Mouse (Mus musculus) midbrain, embryonic 13.5 days (tissue): ENCODE measurements at regions not wholly inside any gene's neighbourhood (a gene's known extent, or its start where the extent isn't known, plus 50 kb on each side); places are given as distances from the start of the nearest gene placed in this dataset.
A peak's percentile ranks its signal among the peaks of the same experiment; 100 is the strongest.

ENCODE experiments used
- ATAC-seq: fragments of 200-750 bp; cut with Nextera tagmentation; 2 replicates; pipeline ENCODE4 v1.8.0; 2017; ENCODE audit warnings: mild to moderate bottlenecking, moderate TSS enrichment, moderate library complexity
- H3K27ac ChIP-seq: fragments of 300-500 bp; sonication (generic); 2 replicates; pipeline ENCODE4 v1.5.1; 2015; ENCODE audit warnings: inconsistent platforms, mild to moderate bottlenecking, moderate library complexity
- H3K27me3 ChIP-seq: fragments of 300-500 bp; sonication (generic); 2 replicates; pipeline ENCODE4 v1.6.1; 2015; ENCODE audit warnings: mild to moderate bottlenecking, inconsistent platforms
- H3K36me3 ChIP-seq: fragments of 300-500 bp; sonication (generic); 2 replicates; pipeline ENCODE4 v1.6.1; 2015; ENCODE audit warnings: mild to moderate bottlenecking, inconsistent platforms
- H3K4me1 ChIP-seq: fragments of 300-500 bp; sonication (generic); replicated peaks from 2 replicates; pipeline ENCODE4 v1.6.1; 2015; ENCODE audit warnings: inconsistent platforms
- H3K4me2 ChIP-seq: fragments of 300-500 bp; sonication (generic); replicated peaks from 2 replicates; pipeline ENCODE4 v1.6.1; 2015; ENCODE audit warnings: moderate library complexity, mild to moderate bottlenecking, inconsistent platforms
- H3K4me3 ChIP-seq: fragments of 300-500 bp; sonication (generic); replicated peaks from 2 replicates; pipeline ENCODE4 v1.5.1; 2015; ENCODE audit warnings: mild to moderate bottlenecking, inconsistent platforms
- H3K9ac ChIP-seq: fragments of 300-500 bp; sonication (generic); replicated peaks from 2 replicates; pipeline ENCODE4 v1.6.1; 2015; ENCODE audit warnings: mild to moderate bottlenecking, inconsistent platforms
- H3K9me3 ChIP-seq: fragments of 300-500 bp; sonication (generic); 2 replicates; pipeline ENCODE4 v1.6.1; 2016; ENCODE audit warnings: mild to moderate bottlenecking, inconsistent platforms
- WGBS: fragments of 180-500 bp; shearing (Covaris S2); methylation state at CpG from one replicate; pipeline ENCODE4 v1.1.7; 2015; 5-methylcytosine and 5-hydroxymethylcytosine counted together

DNA sequence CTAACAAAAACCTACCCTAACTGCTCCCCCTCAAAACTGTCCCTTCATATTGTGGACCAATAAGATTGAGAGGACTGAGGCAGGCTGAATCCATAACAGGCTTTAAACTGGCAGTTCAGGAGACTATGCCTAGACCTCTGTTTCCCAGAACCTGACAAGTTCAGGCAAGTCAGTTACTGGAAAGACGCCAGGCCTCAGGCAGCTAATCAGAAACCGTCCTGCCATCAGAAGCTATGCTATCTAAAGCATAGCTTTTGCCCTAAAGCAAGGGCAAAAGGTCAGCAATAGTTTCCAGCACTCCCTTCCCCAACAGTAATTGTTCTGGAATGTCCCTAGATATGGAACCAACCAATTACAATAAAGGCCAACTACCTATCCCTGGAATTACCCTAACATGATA lies 273.0 kb downstream of the Bche start:
- 81% methylated on average over 2 of the region's 2 CpGs for WGBS
- Histone ChIP-seq H3K27me3 (no peaks in the 10 kb centered on the region), H3K4me3 (no peak overlapping the region), H3K9me3 (no peaks in the 10 kb centered on the region), H3K36me3 (no peaks in the 10 kb centered on the region), H3K4me1 (no peaks in the 10 kb centered on the region), H3K9ac (no peak overlapping the region), H3K27ac (no peak overlapping the region), H3K4me2 (no peak overlapping the region)
- ATAC-seq: no peak

DNA sequence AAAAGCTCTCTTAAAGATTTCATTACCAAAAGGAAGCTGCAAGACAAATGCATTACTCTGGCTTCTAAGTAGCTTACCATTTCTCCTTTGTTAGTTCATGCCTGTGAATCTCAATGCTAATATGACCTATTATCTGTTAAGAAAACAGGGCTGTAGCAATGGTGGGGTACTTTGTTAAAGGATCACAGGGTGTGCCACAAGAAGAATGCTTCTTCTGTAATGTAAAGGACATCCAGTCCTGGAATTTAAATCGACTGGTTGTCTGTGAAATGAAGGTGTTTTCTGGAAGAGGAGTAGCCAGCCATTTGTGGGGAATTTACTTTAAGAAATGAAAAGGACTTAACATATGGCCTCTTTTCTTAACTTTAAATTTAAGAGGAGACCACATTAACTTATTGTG lies 273.9 kb downstream of the Bche start:
- WGBS: 23% methylated on average over 1 of the region's 1 CpGs

GRCm38 (mm10) chr3:73409929-73410522 lies 298.2 kb downstream of the Bche start:
- no peaks in the 10 kb centered on the region for H3K9me3 ChIP-seq
- no peaks in the 10 kb centered on the region for H3K36me3 ChIP-seq
- no peak overlapping the region for H3K4me3 ChIP-seq
- ATAC-seq: 0 out of 2 replicates have a peak, but pooled peaks have one; percentile 34
- 63% methylated on average over 4 of the region's 4 CpGs for WGBS
- H3K9ac ChIP-seq: no peak overlapping the region
- no peak overlapping the region for H3K4me2 ChIP-seq
- no peaks in the 10 kb centered on the region for H3K4me1 ChIP-seq
- no peak overlapping the region for H3K27ac ChIP-seq
- H3K27me3 ChIP-seq: no peaks in the 10 kb centered on the region

More for the DNA sequence above, 273.9 kb downstream of the Bche start:
- no peak overlapping the region for H3K4me3 ChIP-seq
- H3K27ac ChIP-seq: no peak overlapping the region
- no peaks in the 10 kb centered on the region for H3K9me3 ChIP-seq
- H3K4me2 ChIP-seq: no peak overlapping the region
- H3K4me1 ChIP-seq: no peaks in the 10 kb centered on the region
- no peaks in the 10 kb centered on the region for H3K36me3 ChIP-seq
- ATAC-seq: no peak
- H3K27me3 ChIP-seq: no peaks in the 10 kb centered on the region
- no peak overlapping the region for H3K9ac ChIP-seq

GRCm38 (mm10) chr3:73401395-73401794 lies 306.8 kb downstream of the Bche start:
- Histone ChIP-seq H3K4me3 (no peak overlapping the region), H3K4me2 (no peak overlapping the region), H3K4me1 (no peaks in the 10 kb centered on the region), H3K9me3 (no peaks in the 10 kb centered on the region), H3K9ac (no peak overlapping the region), H3K27me3 (no peaks in the 10 kb centered on the region), H3K36me3 (no peaks in the 10 kb centered on the region), H3K27ac (no peak overlapping the region)
- 77% methylated on average over 4 of the region's 4 CpGs for WGBS
- ATAC-seq: no peak

GRCm38 (mm10) chr3:73395808-73396207 lies 312.4 kb downstream of the Bche start:
- H3K9ac ChIP-seq: no peak overlapping the region
- no peaks in the 10 kb centered on the region for H3K4me1 ChIP-seq
- no peak overlapping the region for H3K4me3 ChIP-seq
- H3K27me3 ChIP-seq: no peaks in the 10 kb centered on the region
- 84% methylated on average over 4 of the region's 4 CpGs for WGBS
- no peaks in the 10 kb centered on the region for H3K9me3 ChIP-seq
- ATAC-seq: no peak
- H3K36me3 ChIP-seq: no peaks in the 10 kb centered on the region
- H3K27ac ChIP-seq: no peak overlapping the region
- no peak overlapping the region for H3K4me2 ChIP-seq

DNA sequence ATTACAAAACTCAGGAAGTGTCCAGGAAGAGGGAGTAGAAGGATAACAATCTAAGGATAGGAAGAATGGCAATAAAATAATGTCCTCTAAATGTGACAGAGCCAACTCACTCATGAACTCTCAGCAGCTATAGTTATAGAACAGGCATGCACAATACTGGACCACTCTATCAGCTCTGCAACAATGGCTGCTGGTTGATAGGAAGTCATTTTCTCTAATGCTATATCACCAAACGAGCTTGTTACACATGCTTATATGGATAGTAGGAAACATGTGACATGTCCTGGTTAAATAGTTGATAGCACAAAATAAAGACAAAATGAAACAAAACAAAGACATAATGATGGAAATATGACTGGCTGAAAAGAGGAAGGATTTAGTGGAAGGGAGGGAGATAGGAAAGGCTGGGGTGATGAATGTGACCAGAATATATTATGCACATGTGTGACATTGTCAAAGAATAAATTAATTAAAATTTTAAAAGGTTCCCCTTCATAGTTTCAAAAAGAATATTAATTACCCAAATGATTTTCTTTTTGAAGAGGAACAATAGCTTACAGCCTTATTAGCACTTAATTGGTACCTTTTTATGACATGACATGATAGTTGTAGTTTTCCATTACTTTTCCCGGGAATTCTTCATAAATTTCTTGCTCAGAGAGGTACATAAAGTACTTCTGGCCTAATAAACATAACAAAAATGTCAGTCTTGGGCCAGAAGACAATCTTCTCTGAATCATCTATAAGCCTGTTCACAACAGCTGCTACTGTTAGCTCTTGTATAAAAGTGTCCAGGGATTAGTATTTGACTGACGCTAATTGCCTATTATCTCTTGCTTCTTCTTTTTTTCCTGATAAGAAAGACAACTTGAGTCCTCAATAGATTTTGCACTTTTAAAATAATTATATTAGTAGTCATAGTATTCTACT lies 318.2 kb downstream of the Bche start:
- no peaks in the 10 kb centered on the region for H3K36me3 ChIP-seq
- no peak overlapping the region for H3K9ac ChIP-seq
- 72% methylated on average over 3 of the region's 3 CpGs for WGBS
- no peaks in the 10 kb centered on the region for H3K27me3 ChIP-seq
- ATAC-seq: 0 out of 2 replicates have a peak, but pooled peaks have one; percentile 48
- H3K9me3 ChIP-seq: no peaks in the 10 kb centered on the region
- no peak overlapping the region for H3K27ac ChIP-seq
- H3K4me2 ChIP-seq: no peak overlapping the region
- no peak overlapping the region for H3K4me3 ChIP-seq
- H3K4me1 ChIP-seq: no peaks in the 10 kb centered on the region

DNA sequence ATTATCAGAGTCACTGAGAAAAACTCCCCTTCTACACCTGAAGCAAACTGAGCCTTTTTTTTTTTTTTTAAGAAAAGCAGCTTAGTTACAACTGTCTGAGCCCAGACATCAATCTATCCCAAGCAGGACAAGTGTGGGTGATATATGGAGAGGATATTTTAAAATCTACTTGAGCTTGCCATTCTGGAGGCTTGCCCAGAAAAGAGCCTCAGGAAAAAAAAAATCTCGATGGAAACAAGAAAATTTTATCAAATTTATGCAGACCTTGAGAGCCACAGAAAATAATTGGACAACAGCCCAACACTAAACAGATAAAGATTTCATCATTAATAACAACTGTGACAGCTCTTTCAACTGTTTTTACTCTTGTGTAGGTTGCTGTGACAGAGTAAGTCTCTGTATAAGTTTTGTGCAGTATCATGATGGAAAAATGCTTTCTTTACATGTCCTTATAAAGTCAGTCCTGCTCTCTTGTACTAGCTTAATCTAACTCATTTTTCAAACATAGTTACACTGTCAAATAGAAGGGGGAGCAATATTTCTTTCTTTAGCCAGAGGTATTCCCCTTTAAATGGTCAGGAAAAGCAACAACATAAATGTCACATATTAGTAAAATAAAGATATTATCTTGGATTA lies 297.4 kb upstream of the Slitrk3 start:
- Histone ChIP-seq H3K9ac (no peak overlapping the region), H3K27ac (no peak overlapping the region), H3K4me3 (no peak overlapping the region), H3K27me3 (no peaks in the 10 kb centered on the region), H3K9me3 (no peaks in the 10 kb centered on the region), H3K4me1 (no peaks in the 10 kb centered on the region), H3K4me2 (no peak overlapping the region), H3K36me3 (no peaks in the 10 kb centered on the region)
- no peak for ATAC-seq
- 75% methylated on average over 1 of the region's 1 CpGs for WGBS

GRCm38 (mm10) chr3:73343199-73343598 lies 285.6 kb upstream of the Slitrk3 start:
- H3K4me3 ChIP-seq: no peak overlapping the region
- no peaks in the 10 kb centered on the region for H3K27me3 ChIP-seq
- no peaks in the 10 kb centered on the region for H3K9me3 ChIP-seq
- H3K4me1 ChIP-seq: no peaks in the 10 kb centered on the region
- no peaks in the 10 kb centered on the region for H3K36me3 ChIP-seq
- peak; percentile 85 for ATAC-seq
- WGBS: 2% methylated on average over 1 of the region's 1 CpGs
- H3K4me2 ChIP-seq: no peak overlapping the region
- H3K27ac ChIP-seq: no peak overlapping the region
- no peak overlapping the region for H3K9ac ChIP-seq

DNA sequence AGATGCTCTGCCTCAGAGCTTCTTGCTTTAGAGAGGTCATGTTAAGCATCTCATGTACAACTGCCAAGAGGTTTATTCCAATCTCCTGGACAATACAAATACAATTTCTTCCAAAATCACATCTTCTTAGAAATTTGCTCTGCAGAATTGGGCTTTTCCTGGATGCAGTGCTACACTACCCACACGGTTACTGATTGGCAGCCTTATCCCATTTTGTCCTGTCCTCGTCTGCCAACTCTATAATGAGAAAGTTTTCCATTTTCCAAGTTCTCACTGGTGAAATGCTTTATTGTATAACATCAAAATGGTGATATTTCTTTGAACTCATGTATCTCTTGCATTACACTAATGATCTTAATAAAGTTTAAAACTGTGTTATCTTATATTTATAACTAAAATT lies 282.1 kb upstream of the Slitrk3 start:
- ATAC-seq: no peak
- Histone ChIP-seq H3K36me3 (no peaks in the 10 kb centered on the region), H3K4me3 (no peak overlapping the region), H3K9me3 (no peaks in the 10 kb centered on the region), H3K27ac (no peak overlapping the region), H3K27me3 (no peaks in the 10 kb centered on the region), H3K4me1 (no peaks in the 10 kb centered on the region), H3K4me2 (no peak overlapping the region), H3K9ac (no peak overlapping the region)
- WGBS: 86% methylated on average over 2 of the region's 2 CpGs

DNA sequence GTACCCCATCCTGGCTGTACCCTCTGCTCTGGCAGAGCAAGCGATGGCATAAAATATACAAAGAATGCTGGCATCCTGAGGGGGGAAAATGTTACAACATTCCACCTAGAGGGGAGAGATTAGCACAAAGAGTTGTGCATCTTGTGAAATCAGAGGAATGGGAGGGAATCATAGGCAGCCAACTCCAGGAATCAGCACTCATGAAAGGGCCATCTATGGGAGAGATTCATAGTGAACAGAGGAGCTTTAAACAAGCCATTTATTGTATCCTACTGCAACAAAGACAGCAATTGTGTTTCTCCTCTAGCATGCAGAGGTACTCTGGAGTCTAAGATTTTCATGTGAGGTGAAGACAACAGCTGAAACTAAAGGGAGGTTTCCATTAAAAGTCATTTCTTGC lies 265.6 kb upstream of the Slitrk3 start:
- no peak for ATAC-seq
- Histone ChIP-seq H3K4me2 (no peak overlapping the region), H3K27me3 (no peaks in the 10 kb centered on the region), H3K27ac (no peak overlapping the region), H3K9ac (no peak overlapping the region), H3K9me3 (no peaks in the 10 kb centered on the region), H3K4me3 (no peak overlapping the region), H3K36me3 (no peaks in the 10 kb centered on the region), H3K4me1 (no peaks in the 10 kb centered on the region)
- WGBS: 82% methylated on average over 1 of the region's 1 CpGs
